Mouse (Mus musculus): ENCODE measurements around the gene Wdr20. TPM values are rescaled to one million over a fixed set of nuclear protein-coding genes. Genes with fewer than 3 reads are reported as not detected.

The Wdr20 gene
- polyA plus RNA-seq, 1 experiment from 2014 or later = 24.0 TPM

DNA sequence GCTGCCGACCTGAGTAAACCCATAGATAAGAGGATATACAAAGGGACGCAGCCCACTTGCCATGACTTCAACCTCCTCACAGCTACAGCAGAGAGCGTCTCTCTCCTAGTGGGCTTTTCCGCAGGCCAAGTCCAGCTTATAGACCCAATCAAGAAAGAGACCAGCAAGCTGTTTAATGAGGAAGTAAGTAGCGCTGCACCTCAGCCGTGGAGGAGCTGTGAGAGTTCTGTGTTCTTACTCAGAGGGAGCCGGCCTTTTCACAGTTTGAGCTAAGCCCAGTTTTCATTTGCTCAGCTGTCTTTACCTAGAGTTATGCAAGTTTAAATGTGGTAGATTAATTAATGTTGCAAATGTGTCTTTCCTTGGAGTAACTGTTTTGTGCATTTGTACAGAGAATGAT is 41.6 kb downstream of the Wdr20 start:
- no peak for DNase-seq
- Histone ChIP-seq H3K27ac (replicated peaks; ENCODE audit: low read depth, low read length) (no peak overlapping the region), H3K9ac (replicated peaks; ENCODE audit: low read length) (no peak overlapping the region), H3K4me3 (replicated peaks; ENCODE audit: low read depth, low read length) (no peak overlapping the region), H3K4me2 (ENCODE audit: low read length) (no peak overlapping the region), H3K27me3 (ENCODE audit: control insufficient read depth, insufficient read depth, low read length) (no peaks in the 10 kb centered on the region), H3K9me3 (ENCODE audit: control insufficient read depth, low read length) (no peaks in the 10 kb centered on the region), H3K4me1 (ENCODE audit: control insufficient read depth, insufficient read depth, low read length) (no peaks in the 10 kb centered on the region), H3K36me3 (ENCODE audit: control insufficient read depth, insufficient read depth, low read length) (peaks cover 35% of the 10 kb centered on the region)
- ATAC-seq (ENCODE audit: low FRiP score, low TSS enrichment) = no peak
- WGBS = 87% methylated on average over 7 of the region's 7 CpGs

- H3K36me3 ChIP-seq (ENCODE audit: control insufficient read depth, insufficient read depth, low read length) = peaks cover 45% of the 10 kb centered on the region
- H3K27me3 ChIP-seq (ENCODE audit: control insufficient read depth, insufficient read depth, low read length) = no peaks in the 10 kb centered on the region
- no peak overlapping the region for H3K9ac ChIP-seq (replicated peaks; ENCODE audit: low read length)
- H3K4me3 ChIP-seq (replicated peaks; ENCODE audit: low read depth, low read length) = no peak overlapping the region
- 87% methylated on average over 8 of the region's 8 CpGs for WGBS
- DNase-seq (peak; percentile 28), ATAC-seq (ENCODE audit: low FRiP score, low TSS enrichment) (no peak)
- H3K4me1 ChIP-seq (ENCODE audit: control insufficient read depth, insufficient read depth, low read length) = no peaks in the 10 kb centered on the region
- no peak overlapping the region for H3K27ac ChIP-seq (replicated peaks; ENCODE audit: low read depth, low read length)
- H3K9me3 ChIP-seq (ENCODE audit: control insufficient read depth, low read length) = no peaks in the 10 kb centered on the region
- no peak overlapping the region for H3K4me2 ChIP-seq (ENCODE audit: low read length)
Measured at GRCm38 (mm10) chr12:110781181-110781580, 43.4 kb downstream of the Wdr20 start.

DNA sequence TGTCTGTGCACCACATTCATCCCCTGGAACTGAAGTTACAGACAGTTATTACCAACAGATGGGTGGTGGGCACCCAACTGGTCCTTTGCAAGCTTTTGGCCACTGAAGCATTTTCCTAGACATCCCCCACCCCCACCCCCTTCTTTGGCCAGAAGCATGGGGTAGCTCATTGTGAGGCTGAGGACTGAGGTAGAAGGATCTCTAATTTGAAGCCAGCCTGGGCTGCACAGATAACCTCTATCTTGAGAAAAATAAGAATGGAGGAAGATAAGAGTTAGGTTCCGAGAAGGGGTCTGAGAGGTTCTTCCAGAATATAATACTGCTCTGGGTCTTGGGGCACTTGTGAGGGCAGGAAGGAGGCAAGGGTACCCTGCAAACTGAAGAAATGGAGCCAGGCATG is 44.5 kb downstream of the Wdr20 start:
- Histone ChIP-seq H3K9me3 (ENCODE audit: control insufficient read depth, low read length) (no peaks in the 10 kb centered on the region), H3K27ac (replicated peaks; ENCODE audit: low read depth, low read length) (no peak overlapping the region), H3K27me3 (ENCODE audit: control insufficient read depth, insufficient read depth, low read length) (no peaks in the 10 kb centered on the region), H3K4me2 (ENCODE audit: low read length) (no peak overlapping the region), H3K4me1 (ENCODE audit: control insufficient read depth, insufficient read depth, low read length) (no peaks in the 10 kb centered on the region), H3K36me3 (ENCODE audit: control insufficient read depth, insufficient read depth, low read length) (peaks cover 45% of the 10 kb centered on the region), H3K4me3 (replicated peaks; ENCODE audit: low read depth, low read length) (no peak overlapping the region), H3K9ac (replicated peaks; ENCODE audit: low read length) (no peak overlapping the region)
- ATAC-seq (ENCODE audit: low FRiP score, low TSS enrichment) (no peak), DNase-seq (no peak)
- WGBS = 97% methylated on average over 1 of the region's 1 CpGs

DNA sequence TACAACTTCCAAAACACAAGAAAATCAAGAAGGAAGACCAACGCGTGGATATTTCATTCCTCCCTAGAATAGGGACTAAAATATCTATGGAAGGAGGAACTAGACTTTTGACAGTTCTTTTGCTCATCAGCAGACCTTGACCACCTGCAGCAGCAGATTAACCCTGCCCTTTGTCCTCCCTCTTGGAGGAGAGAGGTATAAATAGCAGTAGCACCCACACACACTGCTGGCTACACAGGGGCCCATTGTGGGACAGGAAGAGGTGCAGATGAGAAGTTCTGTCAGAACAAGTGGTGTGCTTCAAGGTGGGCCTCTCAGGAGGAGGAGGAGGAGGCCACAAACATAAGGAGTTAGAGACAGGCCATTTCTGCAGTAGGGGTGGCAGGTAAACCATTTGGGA is 46.5 kb downstream of the Wdr20 start:
- H3K27ac ChIP-seq (replicated peaks; ENCODE audit: low read depth, low read length) = no peak overlapping the region
- DNase-seq (no peak), ATAC-seq (ENCODE audit: low FRiP score, low TSS enrichment) (no peak)
- H3K4me2 ChIP-seq (ENCODE audit: low read length) = no peak overlapping the region
- no peaks in the 10 kb centered on the region for H3K9me3 ChIP-seq (ENCODE audit: control insufficient read depth, low read length)
- peaks cover 44% of the 10 kb centered on the region for H3K36me3 ChIP-seq (ENCODE audit: control insufficient read depth, insufficient read depth, low read length)
- no peaks in the 10 kb centered on the region for H3K27me3 ChIP-seq (ENCODE audit: control insufficient read depth, insufficient read depth, low read length)
- WGBS = 90% methylated on average over 2 of the region's 2 CpGs
- H3K4me3 ChIP-seq (replicated peaks; ENCODE audit: low read depth, low read length) = no peak overlapping the region
- no peaks in the 10 kb centered on the region for H3K4me1 ChIP-seq (ENCODE audit: control insufficient read depth, insufficient read depth, low read length)
- H3K9ac ChIP-seq (replicated peaks; ENCODE audit: low read length) = no peak overlapping the region

- no peaks in the 10 kb centered on the region for H3K27me3 ChIP-seq (ENCODE audit: control insufficient read depth, insufficient read depth, low read length)
- H3K36me3 ChIP-seq (ENCODE audit: control insufficient read depth, insufficient read depth, low read length) = peaks cover 23% of the 10 kb centered on the region
- H3K9ac ChIP-seq (replicated peaks; ENCODE audit: low read length) = no peak overlapping the region
- H3K9me3 ChIP-seq (ENCODE audit: control insufficient read depth, low read length) = no peaks in the 10 kb centered on the region
- no peaks in the 10 kb centered on the region for H3K4me1 ChIP-seq (ENCODE audit: control insufficient read depth, insufficient read depth, low read length)
- no peak overlapping the region for H3K27ac ChIP-seq (replicated peaks; ENCODE audit: low read depth, low read length)
- H3K4me3 ChIP-seq (replicated peaks; ENCODE audit: low read depth, low read length) = no peak overlapping the region
- ATAC-seq (ENCODE audit: low FRiP score, low TSS enrichment) (no peak), DNase-seq (no peak)
- WGBS = 93% methylated on average over 4 of the region's 4 CpGs
- no peak overlapping the region for H3K4me2 ChIP-seq (ENCODE audit: low read length)
Measured at GRCm38 (mm10) chr12:110786243-110786642, 48.5 kb downstream of the Wdr20 start.

- DNase-seq (no peak), ATAC-seq (ENCODE audit: low FRiP score, low TSS enrichment) (no peak)
- H3K27me3 ChIP-seq (ENCODE audit: control insufficient read depth, insufficient read depth, low read length) = no peaks in the 10 kb centered on the region
- peaks cover 6% of the 10 kb centered on the region; the same call in 1 of the 2 replicates for H3K36me3 ChIP-seq (ENCODE audit: control insufficient read depth, insufficient read depth, low read length)
- no peak overlapping the region for H3K27ac ChIP-seq (replicated peaks; ENCODE audit: low read depth, low read length)
- H3K4me2 ChIP-seq (ENCODE audit: low read length) = no peak overlapping the region
- H3K4me1 ChIP-seq (ENCODE audit: control insufficient read depth, insufficient read depth, low read length) = no peaks in the 10 kb centered on the region
- no peaks in the 10 kb centered on the region for H3K9me3 ChIP-seq (ENCODE audit: control insufficient read depth, low read length)
- WGBS = 90% methylated on average over 4 of the region's 4 CpGs
- H3K4me3 ChIP-seq (replicated peaks; ENCODE audit: low read depth, low read length) = no peak overlapping the region
- H3K9ac ChIP-seq (replicated peaks; ENCODE audit: low read length) = no peak overlapping the region
Measured at GRCm38 (mm10) chr12:110790580-110790979, 52.8 kb downstream of the Wdr20 start.

GRCm38 (mm10) chr12:110791026-110791425 is 53.3 kb downstream of the Wdr20 start:
- Histone ChIP-seq H3K36me3 (ENCODE audit: control insufficient read depth, insufficient read depth, low read length) (peaks cover 6% of the 10 kb centered on the region; the same call in 1 of the 2 replicates), H3K4me1 (ENCODE audit: control insufficient read depth, insufficient read depth, low read length) (no peaks in the 10 kb centered on the region), H3K27me3 (ENCODE audit: control insufficient read depth, insufficient read depth, low read length) (no peaks in the 10 kb centered on the region), H3K9ac (replicated peaks; ENCODE audit: low read length) (no peak overlapping the region), H3K4me2 (ENCODE audit: low read length) (no peak overlapping the region), H3K4me3 (replicated peaks; ENCODE audit: low read depth, low read length) (no peak overlapping the region), H3K27ac (replicated peaks; ENCODE audit: low read depth, low read length) (no peak overlapping the region), H3K9me3 (ENCODE audit: control insufficient read depth, low read length) (no peaks in the 10 kb centered on the region)
- 92% methylated on average over 8 of the region's 8 CpGs for WGBS
- DNase-seq (no peak), ATAC-seq (ENCODE audit: low FRiP score, low TSS enrichment) (no peak)

GRCm38 (mm10) chr12:110795035-110795434 is 57.3 kb downstream of the Wdr20 start:
- 85% methylated on average over 6 of the region's 6 CpGs for WGBS
- H3K4me3 ChIP-seq (replicated peaks; ENCODE audit: low read depth, low read length) = no peak overlapping the region

GRCm38 (mm10) chr12:110796748-110797147 is 59.0 kb downstream of the Wdr20 start:
- H3K4me1 ChIP-seq (ENCODE audit: control insufficient read depth, insufficient read depth, low read length) = no peaks in the 10 kb centered on the region
- ATAC-seq (ENCODE audit: low FRiP score, low TSS enrichment) (no peak), DNase-seq (no peak)
- no peak overlapping the region for H3K27ac ChIP-seq (replicated peaks; ENCODE audit: low read depth, low read length)
- no peaks in the 10 kb centered on the region for H3K27me3 ChIP-seq (ENCODE audit: control insufficient read depth, insufficient read depth, low read length)
- 90% methylated on average over 6 of the region's 6 CpGs for WGBS
- no peak overlapping the region for H3K9ac ChIP-seq (replicated peaks; ENCODE audit: low read length)
- H3K9me3 ChIP-seq (ENCODE audit: control insufficient read depth, low read length) = no peaks in the 10 kb centered on the region
- H3K36me3 ChIP-seq (ENCODE audit: control insufficient read depth, insufficient read depth, low read length) = peaks cover 9% of the 10 kb centered on the region; the same call in 1 of the 2 replicates
- H3K4me3 ChIP-seq (replicated peaks; ENCODE audit: low read depth, low read length) = no peak overlapping the region
- H3K4me2 ChIP-seq (ENCODE audit: low read length) = no peak overlapping the region

More at GRCm38 (mm10) chr12:110795035-110795434, 57.3 kb downstream of the Wdr20 start:
- Histone ChIP-seq H3K36me3 (ENCODE audit: control insufficient read depth, insufficient read depth, low read length) (peaks cover 9% of the 10 kb centered on the region; the same call in 1 of the 2 replicates), H3K4me1 (ENCODE audit: control insufficient read depth, insufficient read depth, low read length) (no peaks in the 10 kb centered on the region), H3K27me3 (ENCODE audit: control insufficient read depth, insufficient read depth, low read length) (no peaks in the 10 kb centered on the region), H3K9ac (replicated peaks; ENCODE audit: low read length) (no peak overlapping the region), H3K4me2 (ENCODE audit: low read length) (no peak overlapping the region), H3K9me3 (ENCODE audit: control insufficient read depth, low read length) (no peaks in the 10 kb centered on the region), H3K27ac (replicated peaks; ENCODE audit: low read depth, low read length) (no peak overlapping the region)
- DNase-seq (no peak), ATAC-seq (ENCODE audit: low FRiP score, low TSS enrichment) (no peak)
